Mouse (Mus musculus): ENCODE measurements around the gene Prss22. TPM values are rescaled to one million over a fixed set of nuclear protein-coding genes. Genes with fewer than 3 reads are reported as not detected.

The Prss22 gene
- total and polyA plus RNA-seq, 2 experiments from 2014 or later, result not detected

DNA sequence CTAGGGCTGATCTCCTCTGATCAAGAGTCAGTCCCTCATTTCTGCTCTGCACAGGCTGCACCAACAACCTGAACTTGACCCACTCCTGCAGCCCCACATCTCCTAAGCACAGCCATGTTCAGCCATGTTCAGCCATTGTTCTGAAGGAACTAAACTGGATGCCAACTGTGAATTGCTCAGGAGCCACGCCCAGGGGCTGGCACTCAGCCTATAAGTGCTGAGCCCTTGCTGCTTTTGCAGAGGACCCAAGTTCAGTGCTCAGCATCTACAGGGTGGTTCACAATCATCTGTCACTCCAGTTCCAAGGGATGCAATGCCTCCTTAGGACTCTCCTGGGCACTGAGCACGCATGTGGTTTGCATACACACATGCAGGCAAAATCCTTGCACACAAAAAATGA is 15.0 kb upstream of the Prss22 start:
- ATAC-seq (no peak), DNase-seq (no peak)
- H3K9ac ChIP-seq, result no peak overlapping the region
- H3K36me3 ChIP-seq (ENCODE audit: insufficient read depth), result no peaks in the 10 kb centered on the region
- H3K4me3 ChIP-seq (ENCODE audit: low read depth, low read length), result no peak overlapping the region
- no peaks in the 10 kb centered on the region for H3K9me3 ChIP-seq (ENCODE audit: low read length)
- no peaks in the 10 kb centered on the region for H3K4me1 ChIP-seq (ENCODE audit: insufficient read depth)
- 73% methylated on average over 2 of the region's 2 CpGs for WGBS
- TF ChIP-seq CTCF (IDR thresholded peaks at IDR 0.05; ENCODE audit: low read depth), result no peak
- H3K27me3 ChIP-seq (ENCODE audit: insufficient read depth, low read length), result no peaks in the 10 kb centered on the region
- H3K27ac ChIP-seq (ENCODE audit: low read depth, low read length), result no peak overlapping the region
- H3K4me2 ChIP-seq (ENCODE audit: low read depth), result no peak overlapping the region

DNA sequence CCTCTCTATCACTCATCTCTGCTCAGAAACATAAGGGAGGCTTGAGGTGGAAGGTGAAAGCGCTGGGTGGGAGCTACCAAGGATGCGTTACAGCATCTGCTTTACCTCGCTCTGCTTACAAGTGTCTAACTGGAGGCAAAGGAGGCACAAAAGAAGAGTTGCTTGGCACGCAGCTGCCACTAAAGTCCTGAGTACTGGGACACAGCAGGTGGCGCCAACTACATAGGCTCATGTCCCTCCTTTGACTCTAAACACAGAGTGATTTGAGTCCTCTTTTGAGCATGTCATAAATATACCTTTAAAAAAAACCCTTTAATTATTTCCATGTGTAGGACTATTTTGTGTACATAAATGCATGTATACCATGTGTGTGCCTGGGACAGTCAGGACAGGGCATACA is 11.7 kb upstream of the Prss22 start:
- Histone ChIP-seq H3K27me3 (ENCODE audit: insufficient read depth, low read length) (no peaks in the 10 kb centered on the region), H3K4me3 (ENCODE audit: low read depth, low read length) (no peak overlapping the region), H3K9me3 (ENCODE audit: low read length) (no peaks in the 10 kb centered on the region), H3K4me1 (ENCODE audit: insufficient read depth) (no peaks in the 10 kb centered on the region), H3K27ac (ENCODE audit: low read depth, low read length) (no peak overlapping the region), H3K9ac (no peak overlapping the region), H3K4me2 (ENCODE audit: low read depth) (no peak overlapping the region), H3K36me3 (ENCODE audit: insufficient read depth) (no peaks in the 10 kb centered on the region)
- WGBS, result 54% methylated on average over 5 of the region's 5 CpGs
- DNase-seq (no peak), ATAC-seq (no peak)
- TF ChIP-seq CTCF (IDR thresholded peaks at IDR 0.05; ENCODE audit: low read depth), result no peak

DNA sequence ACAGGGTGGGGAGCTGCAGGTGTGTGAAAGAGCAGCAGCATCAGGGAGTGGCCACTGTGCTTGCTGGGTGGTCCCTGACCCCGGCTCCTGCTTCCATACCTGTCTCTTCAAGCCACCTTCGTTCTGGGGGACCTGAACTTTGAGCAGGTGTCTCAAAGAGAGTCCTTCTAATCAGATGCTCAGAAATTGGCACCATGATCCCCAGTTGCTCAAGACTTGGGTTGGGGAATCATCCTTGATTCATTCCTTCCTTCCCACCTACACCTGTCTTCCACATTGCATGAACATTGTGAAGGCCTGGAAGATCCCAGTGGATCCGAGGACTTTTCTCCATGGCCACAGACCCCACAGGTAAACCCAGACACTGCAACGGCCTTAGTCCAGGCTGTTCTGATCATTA is 10.2 kb upstream of the Prss22 start:
- WGBS, result 80% methylated on average over 4 of the region's 4 CpGs
- no peak for DNase-seq
- H3K4me2 ChIP-seq (ENCODE audit: low read depth), result no peak overlapping the region
- no peaks in the 10 kb centered on the region for H3K36me3 ChIP-seq (ENCODE audit: insufficient read depth)
- no peaks in the 10 kb centered on the region for H3K4me1 ChIP-seq (ENCODE audit: insufficient read depth)
- TF ChIP-seq CTCF (IDR thresholded peaks at IDR 0.05; ENCODE audit: low read depth), result no peak
- no peak for ATAC-seq
- H3K9ac ChIP-seq, result no peak overlapping the region
- no peak overlapping the region for H3K27ac ChIP-seq (ENCODE audit: low read depth, low read length)
- H3K9me3 ChIP-seq (ENCODE audit: low read length), result no peaks in the 10 kb centered on the region
- no peaks in the 10 kb centered on the region for H3K27me3 ChIP-seq (ENCODE audit: insufficient read depth, low read length)
- no peak overlapping the region for H3K4me3 ChIP-seq (ENCODE audit: low read depth, low read length)

DNA sequence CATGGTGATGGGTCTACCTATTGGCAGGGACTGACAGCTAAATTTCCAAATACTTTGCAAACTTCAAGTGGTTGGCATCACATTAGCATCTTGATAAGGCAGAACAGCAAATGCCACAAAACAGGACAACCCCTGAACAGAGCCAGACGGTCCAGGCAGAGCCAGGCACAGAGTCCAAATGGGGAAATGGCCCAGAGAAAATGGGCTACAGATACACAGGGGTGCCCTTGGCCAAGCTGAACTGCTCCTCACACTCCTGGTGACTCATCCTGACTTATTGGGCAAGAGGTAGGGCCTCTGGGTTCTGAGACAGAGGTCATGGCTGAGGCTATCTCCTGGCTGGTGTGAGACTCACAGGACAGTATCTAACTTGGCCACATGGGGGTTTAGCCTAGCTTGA is 9.5 kb upstream of the Prss22 start:
- Histone ChIP-seq H3K4me3 (ENCODE audit: low read depth, low read length) (no peak overlapping the region), H3K27me3 (ENCODE audit: insufficient read depth, low read length) (no peaks in the 10 kb centered on the region), H3K36me3 (ENCODE audit: insufficient read depth) (no peaks in the 10 kb centered on the region), H3K9me3 (ENCODE audit: low read length) (no peaks in the 10 kb centered on the region), H3K9ac (no peak overlapping the region), H3K4me2 (ENCODE audit: low read depth) (no peak overlapping the region), H3K27ac (ENCODE audit: low read depth, low read length) (no peak overlapping the region), H3K4me1 (ENCODE audit: insufficient read depth) (no peaks in the 10 kb centered on the region)
- no peak for DNase-seq
- no peak for TF ChIP-seq CTCF (IDR thresholded peaks at IDR 0.05; ENCODE audit: low read depth)
- no peak for ATAC-seq
- WGBS, result 67% methylated on average over 1 of the region's 1 CpGs

DNA sequence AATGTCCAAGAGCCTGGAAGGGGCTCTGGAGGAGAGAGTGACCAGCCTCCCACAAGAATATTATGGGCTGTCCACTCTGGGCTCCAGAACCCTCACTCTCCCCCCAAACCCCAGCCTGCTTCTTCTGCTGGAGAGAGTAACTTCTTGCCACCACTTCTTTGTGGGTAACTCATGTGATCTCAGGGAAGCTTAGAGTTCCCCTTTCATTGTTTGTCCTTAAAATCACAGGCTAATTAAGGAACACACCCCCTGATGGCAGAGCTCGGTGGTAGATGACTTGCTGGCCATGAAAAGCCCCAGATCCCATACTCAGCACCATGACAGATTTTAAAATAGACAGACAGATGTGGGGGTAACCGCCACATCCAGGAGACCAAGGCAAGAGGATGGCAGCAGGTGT is 9.0 kb upstream of the Prss22 start:
- H3K4me3 ChIP-seq (ENCODE audit: low read depth, low read length), result no peak overlapping the region
- TF ChIP-seq CTCF (IDR thresholded peaks at IDR 0.05; ENCODE audit: low read depth), result no peak
- H3K9ac ChIP-seq, result no peak overlapping the region
- H3K27me3 ChIP-seq (ENCODE audit: insufficient read depth, low read length), result no peaks in the 10 kb centered on the region
- no peak overlapping the region for H3K27ac ChIP-seq (ENCODE audit: low read depth, low read length)
- no peak overlapping the region for H3K4me2 ChIP-seq (ENCODE audit: low read depth)
- no peak for ATAC-seq
- H3K4me1 ChIP-seq (ENCODE audit: insufficient read depth), result no peaks in the 10 kb centered on the region
- 41% methylated on average over 2 of the region's 2 CpGs for WGBS
- no peaks in the 10 kb centered on the region for H3K9me3 ChIP-seq (ENCODE audit: low read length)
- no peak for DNase-seq
- no peaks in the 10 kb centered on the region for H3K36me3 ChIP-seq (ENCODE audit: insufficient read depth)

DNA sequence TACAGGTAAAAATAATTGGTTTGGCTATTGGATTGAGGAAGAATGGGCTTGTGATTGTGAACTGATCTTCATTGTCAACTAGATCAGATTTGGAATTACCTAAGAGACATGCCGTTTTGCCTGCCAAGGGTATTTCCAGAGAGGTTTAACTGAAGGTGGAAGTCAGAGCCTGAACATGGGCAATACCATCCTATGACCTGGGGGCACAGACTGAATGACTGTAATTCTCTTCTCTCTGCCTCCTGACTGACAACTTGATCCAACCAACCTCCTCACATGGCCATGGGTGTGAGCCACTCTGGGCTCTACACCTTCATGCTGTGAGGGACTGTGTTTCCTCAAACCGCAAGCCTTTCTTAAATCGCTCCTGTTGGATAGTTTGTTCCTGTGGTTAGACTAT is 7.1 kb upstream of the Prss22 start:
- 93% methylated on average over 3 of the region's 3 CpGs for WGBS
- H3K4me3 ChIP-seq (ENCODE audit: low read depth, low read length), result no peak overlapping the region
- H3K27ac ChIP-seq (ENCODE audit: low read depth, low read length), result no peak overlapping the region
- DNase-seq, result no peak
- no peaks in the 10 kb centered on the region for H3K9me3 ChIP-seq (ENCODE audit: low read length)
- ATAC-seq, result no peak
- H3K4me1 ChIP-seq (ENCODE audit: insufficient read depth), result no peaks in the 10 kb centered on the region
- no peak for TF ChIP-seq CTCF (IDR thresholded peaks at IDR 0.05; ENCODE audit: low read depth)
- H3K27me3 ChIP-seq (ENCODE audit: insufficient read depth, low read length), result no peaks in the 10 kb centered on the region
- no peaks in the 10 kb centered on the region for H3K36me3 ChIP-seq (ENCODE audit: insufficient read depth)
- H3K9ac ChIP-seq, result no peak overlapping the region
- H3K4me2 ChIP-seq (ENCODE audit: low read depth), result no peak overlapping the region

DNA sequence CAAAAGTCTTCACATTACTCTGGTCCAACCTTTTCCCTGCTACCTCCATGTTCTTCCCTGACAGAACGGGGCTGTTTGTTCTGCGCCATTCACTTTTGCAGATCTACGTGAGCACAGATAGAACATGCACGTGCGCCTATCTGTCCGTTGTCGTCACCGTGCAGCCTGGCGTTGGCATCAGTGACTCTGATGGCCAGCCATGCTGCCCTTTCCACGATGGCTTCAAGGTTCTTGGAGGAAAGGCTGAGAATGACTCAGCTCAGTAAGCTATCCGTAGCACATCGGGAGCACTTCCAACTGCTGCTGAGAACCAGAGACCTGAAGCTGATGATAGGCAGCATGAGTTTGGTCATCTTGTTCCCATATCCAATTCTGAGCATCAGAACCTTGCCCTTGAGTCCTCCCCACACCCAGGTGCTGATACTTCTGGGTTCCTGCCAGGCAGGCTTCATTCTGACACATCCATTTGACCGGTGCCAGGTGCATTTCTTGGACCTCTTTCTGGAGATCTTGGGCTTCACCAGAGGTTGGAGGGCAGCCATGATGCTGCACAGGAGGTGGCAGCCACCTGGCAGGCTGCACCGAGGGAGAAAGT is 6.3 kb upstream of the Prss22 start:
- no peak for TF ChIP-seq CTCF (IDR thresholded peaks at IDR 0.05; ENCODE audit: low read depth)
- no peak for ATAC-seq

More for the DNA sequence above, 6.3 kb upstream of the Prss22 start:
- DNase-seq, result no peak
- 91% methylated on average over 14 of the region's 14 CpGs for WGBS
- Histone ChIP-seq H3K27ac (ENCODE audit: low read depth, low read length) (no peak overlapping the region), H3K4me2 (ENCODE audit: low read depth) (no peak overlapping the region), H3K9me3 (ENCODE audit: low read length) (no peaks in the 10 kb centered on the region), H3K4me1 (ENCODE audit: insufficient read depth) (no peaks in the 10 kb centered on the region), H3K27me3 (ENCODE audit: insufficient read depth, low read length) (no peaks in the 10 kb centered on the region), H3K9ac (no peak overlapping the region), H3K36me3 (ENCODE audit: insufficient read depth) (no peaks in the 10 kb centered on the region), H3K4me3 (ENCODE audit: low read depth, low read length) (no peak overlapping the region)
